In genomic region chr2:171493741-171494140, GRCm38 (mm10) we compare ENCODE assay signal across 10 mouse cellular contexts.
DNase-seq lines count a peak whose midpoint lies in the region; ATAC-seq and TF ChIP-seq lines count a peak whose summit lies in the region.
"Had no signal": no experiment of that assay in that cellular context is flagged by ENCODE, and none has a peak within 500 bp of the region (broad histone marks: within the 10 kb centered on the region; RNA-seq: fewer than 3 reads in every experiment).

No protein-coding gene starts in this region.

- no peak overlapping the region for H3K4me2 ChIP-seq in midbrain, embryonic 13.5 days (replicated peaks)
- H3K4me2 ChIP-seq: embryonic facial prominence, embryonic 15.5 days; limb, embryonic 13.5 days had no signal

- no peak overlapping the region for H3K4me3 ChIP-seq in midbrain, embryonic 10.5 days
- H3K4me3 ChIP-seq in midbrain, embryonic 13.5 days (replicated peaks), result no peak overlapping the region
- no peak overlapping the region for H3K4me3 ChIP-seq in lung, adult 2 months (replicated peaks; ENCODE audit: extremely low read depth, low read depth, low read length)
- H3K4me3 ChIP-seq: embryonic facial prominence, embryonic 15.5 days; limb, embryonic 13.5 days had no signal

- peak; percentile 22 to 45 for DNase-seq in cerebellum, adult 18-20 months
- DNase-seq in cerebellum, adult 9-11 months, result no peak
- peak; percentile 66 for DNase-seq in midbrain, embryonic 10.5 days (ENCODE audit: low spot score)
- DNase-seq in cerebellum, postnatal 25 days, result peak; percentile 52 to 73
- DNase-seq in kidney, postnatal 4 days, result peak; percentile 81 to 82
- peak; percentile 49 for DNase-seq in lung, adult 2 months
- DNase-seq in testis, postnatal 14 days (ENCODE audit: low spot score), result peak; percentile 51

- H3K36me3 ChIP-seq in midbrain, embryonic 10.5 days, result no peaks in the 10 kb centered on the region
- H3K36me3 ChIP-seq in midbrain, embryonic 13.5 days, result no peaks in the 10 kb centered on the region
- H3K36me3 ChIP-seq: embryonic facial prominence, embryonic 15.5 days; limb, embryonic 13.5 days had no signal

- no peak overlapping the region for H3K9ac ChIP-seq in midbrain, embryonic 13.5 days (replicated peaks)
- H3K9ac ChIP-seq: embryonic facial prominence, embryonic 15.5 days; limb, embryonic 13.5 days had no signal

- H3K27me3 ChIP-seq in midbrain, embryonic 10.5 days (ENCODE audit: low read depth, poor library complexity, severe bottlenecking), result no peaks in the 10 kb centered on the region
- no peaks in the 10 kb centered on the region for H3K27me3 ChIP-seq in midbrain, embryonic 13.5 days
- H3K27me3 ChIP-seq: embryonic facial prominence, embryonic 15.5 days had no signal

- 41% methylated on average over 12 of the region's 12 CpGs for WGBS in midbrain, embryonic 10.5 days
- WGBS in midbrain, embryonic 13.5 days, result 35% methylated on average over 12 of the region's 12 CpGs
- 32% methylated on average over 12 of the region's 12 CpGs for WGBS in lung, adult 2 months

- peaks cover 17% of the 10 kb centered on the region for H3K4me1 ChIP-seq in midbrain, embryonic 10.5 days
- H3K4me1 ChIP-seq in midbrain, embryonic 13.5 days (replicated peaks), result peaks cover 8% of the 10 kb centered on the region; the same call in 1 of the 2 replicates
- H3K4me1 ChIP-seq in lung, adult 2 months (ENCODE audit: control insufficient read depth, insufficient read depth, low read length), result no peaks in the 10 kb centered on the region; the same call in 1 of the 2 replicates
- H3K4me1 ChIP-seq: embryonic facial prominence, embryonic 15.5 days; limb, embryonic 13.5 days had no signal

- no peaks in the 10 kb centered on the region for H3K9me3 ChIP-seq in midbrain, embryonic 10.5 days (replicated peaks)
- no peaks in the 10 kb centered on the region for H3K9me3 ChIP-seq in midbrain, embryonic 13.5 days
- H3K9me3 ChIP-seq: embryonic facial prominence, embryonic 15.5 days; limb, embryonic 13.5 days had no signal

- no peak for ATAC-seq in midbrain, embryonic 13.5 days

- no peak for TF ChIP-seq POLR2A in lung, adult 2 months (IDR thresholded peaks at IDR 0.05; ENCODE audit: borderline replicate concordance, extremely low read depth, low read depth, low read length)

- no peak overlapping the region for H3K27ac ChIP-seq in midbrain, embryonic 10.5 days (replicated peaks)
- H3K27ac ChIP-seq in midbrain, embryonic 13.5 days, result no peak overlapping the region
- H3K27ac ChIP-seq: embryonic facial prominence, embryonic 15.5 days; limb, embryonic 13.5 days had no signal

- TF ChIP-seq CTCF in lung, adult 2 months (IDR thresholded peaks at IDR 0.05; ENCODE audit: insufficient read depth, low read length), result peak; percentile 74
